Mouse (Mus musculus) bone marrow macrophage, adult 2 months (primary cell): ENCODE measurements around the gene Dnm1l. TPM values are rescaled to one million over a fixed set of nuclear protein-coding genes. Genes with fewer than 3 reads are reported as not detected.

Experiments used
- H3K27ac ChIP-seq: 2 replicates; pipeline ENCODE4 v1.5.1; 2012; ENCODE audit warnings: low read depth, low read length; ENCODE audit not compliant: insufficient read depth
- H3K4me1 ChIP-seq: 2 replicates; pipeline ENCODE4 v1.6.1; 2012; ENCODE audit warnings: low read length; ENCODE audit not compliant: control insufficient read depth, insufficient read depth
- H3K4me3 ChIP-seq: 2 replicates; pipeline ENCODE4 v1.5.1; 2012; ENCODE audit warnings: mild to moderate bottlenecking, low read length, moderate library complexity; ENCODE audit not compliant: insufficient read depth
- CTCF ChIP-seq: IDR thresholded peaks from 2 replicates; pipeline ENCODE4 v1.5.1; 2012; ENCODE audit warnings: low read depth, mild to moderate bottlenecking, low read length, moderate library complexity
- POLR2A ChIP-seq: IDR thresholded peaks from 2 replicates; pipeline ENCODE4 v1.6.1; 2012; ENCODE audit warnings: mild to moderate bottlenecking, low read depth, low read length, borderline replicate concordance
- polyA plus RNA-seq: library from polyadenylated mRNA; stranded (reverse); fragments of >200 nt; gene quantifications from 2 replicates; pipeline ENCODE4 v1.2.4, GENCODE M21; 2012; ENCODE audit not compliant: missing spikeins, insufficient read depth, insufficient read length

The Dnm1l gene
- polyA plus RNA-seq, 1 experiment = 39.0 TPM

- TF ChIP-seq POLR2A (no peak), CTCF (no peak)
- no peak overlapping the region for H3K27ac ChIP-seq
- H3K4me3 ChIP-seq = no peak overlapping the region
- H3K4me1 ChIP-seq = peaks cover 17% of the 10 kb centered on the region
Observed at GRCm38 (mm10) chr16:16273752-16274151, 85.0 kb downstream of the Dnm1l start.

- TF ChIP-seq CTCF (no peak), POLR2A (no peak)
- Histone ChIP-seq H3K4me3 (no peak overlapping the region), H3K4me1 (peaks cover 17% of the 10 kb centered on the region), H3K27ac (no peak overlapping the region)
Observed at GRCm38 (mm10) chr16:16272978-16273377, 85.8 kb downstream of the Dnm1l start.

- TF ChIP-seq CTCF (no peak), POLR2A (no peak)
- no peak overlapping the region for H3K27ac ChIP-seq
Observed at GRCm38 (mm10) chr16:16262436-16262835, 96.3 kb downstream of the Dnm1l start.

More at GRCm38 (mm10) chr16:16262436-16262835, 96.3 kb downstream of the Dnm1l start:
- Histone ChIP-seq H3K4me1 (no peaks in the 10 kb centered on the region), H3K4me3 (no peak overlapping the region)

Other genes starting within 250 kb of the Dnm1l start
- gene Pkp2, start 145.6 kb downstream of the Dnm1l start, polyA plus RNA-seq = 0.35 TPM in 1 of 2 replicates, not detected in the other
- 8.2 and 9.7 TPM in 2 replicates for gene Yars2, start 56.0 kb downstream of the Dnm1l start, polyA plus RNA-seq
- 90.8 and 97.9 TPM in 2 replicates for gene Fgd4, start 241.6 kb upstream of the Dnm1l start, polyA plus RNA-seq